Mouse (Mus musculus) liver, adult 2 months (tissue): Measurements from ENCODE around the gene Polr2m. TPM values are rescaled to one million over a fixed set of nuclear protein-coding genes. Genes with fewer than 3 reads are reported as not detected.
"Not testable (repeated sequence)": the region's sequence is repeated elsewhere in the genome, so short reads cannot be mapped to it uniquely, and the experiment has no call there.

ENCODE experiments used
- DNase-seq: peaks from one replicate; pipeline ENCODE4 v3.0.0-alpha.2; 2011; ENCODE audit warnings: low read depth, low spot score; ENCODE audit errors: extremely low read depth
- H3K27ac ChIP-seq: fragments of 200-500 bp; replicated peaks from 2 replicates; pipeline ENCODE4 v1.5.1; 2012; ENCODE audit warnings: low read depth, mild to moderate bottlenecking, control low read depth, inconsistent platforms, low read length; ENCODE audit not compliant: insufficient read depth
- H3K27me3 ChIP-seq: fragments of 200-500 bp; 2 replicates; pipeline ENCODE4 v1.6.1; 2012; ENCODE audit warnings: mild to moderate bottlenecking, moderate library complexity, low read length, inconsistent platforms; ENCODE audit not compliant: control insufficient read depth, insufficient read depth
- H3K36me3 ChIP-seq: fragments of 200-500 bp; 2 replicates; pipeline ENCODE4 v1.6.1; 2012; ENCODE audit warnings: low read length, inconsistent platforms; ENCODE audit not compliant: control insufficient read depth, insufficient read depth
- H3K4me1 ChIP-seq: fragments of 200-500 bp; 2 replicates; pipeline ENCODE4 v1.6.1; 2011; ENCODE audit warnings: low read length; ENCODE audit not compliant: control insufficient read depth, insufficient read depth
- H3K4me3 ChIP-seq: fragments of 200-500 bp; 2 replicates; pipeline ENCODE4 v1.5.1; 2011; ENCODE audit warnings: low read depth, mild to moderate bottlenecking, control low read depth, low read length, moderate library complexity; ENCODE audit not compliant: insufficient read depth
- H3K79me2 ChIP-seq: fragments of 200-500 bp; 2 replicates; pipeline ENCODE4 v1.6.1; 2012; ENCODE audit warnings: inconsistent platforms, mild to moderate bottlenecking, low read length, moderate library complexity; ENCODE audit not compliant: control insufficient read depth, insufficient read depth
- H3K9ac ChIP-seq: fragments of 200-500 bp; 2 replicates; pipeline ENCODE4 v1.6.1; 2012; ENCODE audit warnings: low read depth, mild to moderate bottlenecking, control low read depth, inconsistent platforms, low read length
- CTCF ChIP-seq: fragments of 200-500 bp; IDR thresholded peaks from 2 replicates; pipeline ENCODE4 v1.5.1; 2011; ENCODE audit warnings: low read depth, low read length, control low read depth
- POLR2A ChIP-seq: fragments of 200-500 bp; IDR thresholded peaks from 2 replicates; pipeline ENCODE4 v1.6.1; 2011; ENCODE audit warnings: low read length, control low read depth; ENCODE audit not compliant: insufficient read depth; ENCODE audit errors: extremely low read depth
- WGBS: fragments of 180-500 bp; shearing (Covaris S2); methylation state at CpG from one replicate; pipeline ENCODE4 v1.1.7; 2018; 5-methylcytosine and 5-hydroxymethylcytosine counted together
- polyA plus RNA-seq: library from polyadenylated mRNA; depleted of rRNA; stranded (reverse); fragments of >200 nt; gene quantifications from 2 replicates; pipeline ENCODE4 v1.2.3, GENCODE M21; 2012
- total RNA-seq: library from RNA; depleted of rRNA; stranded (reverse); fragments of >200 nt; gene quantifications from 2 replicates; pipeline ENCODE4 v1.2.3, GENCODE M21; 2014

Gene Polr2m
- total and polyA plus RNA-seq, 2 experiments = 52.3 to 200 TPM

DNA sequence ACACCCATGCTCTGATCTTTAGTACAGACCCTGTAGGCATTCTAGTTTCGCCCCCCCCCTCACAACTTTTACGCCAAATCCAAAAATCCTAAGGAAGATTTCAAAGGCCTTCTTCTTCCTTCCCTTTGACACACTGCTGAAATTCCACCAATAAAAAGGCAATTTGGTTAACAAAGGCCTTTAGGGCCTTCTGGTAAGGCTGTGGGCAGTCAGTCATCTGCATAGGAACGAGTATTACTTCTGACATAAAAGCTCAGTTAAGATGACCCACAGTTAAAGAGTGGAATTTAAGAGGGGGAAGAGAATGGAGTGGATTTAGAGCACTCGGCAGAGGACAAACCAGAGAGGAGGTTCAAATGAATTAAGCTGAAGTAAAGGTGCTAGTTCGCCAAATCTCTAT is 8.0 kb upstream of the Polr2m start:
- Histone ChIP-seq H3K27ac (no peak overlapping the region), H3K27me3 (no peaks in the 10 kb centered on the region), H3K36me3 (no peaks in the 10 kb centered on the region), H3K79me2 (no peaks in the 10 kb centered on the region), H3K4me3 (no peak overlapping the region), H3K9ac (no peak overlapping the region), H3K4me1 (no peaks in the 10 kb centered on the region)
- TF ChIP-seq CTCF = no peak
- TF ChIP-seq POLR2A = no peak
- no peak for DNase-seq
- whole genome bisulfite sequencing = 96% methylated on average over 5 of the region's 5 CpGs

DNA sequence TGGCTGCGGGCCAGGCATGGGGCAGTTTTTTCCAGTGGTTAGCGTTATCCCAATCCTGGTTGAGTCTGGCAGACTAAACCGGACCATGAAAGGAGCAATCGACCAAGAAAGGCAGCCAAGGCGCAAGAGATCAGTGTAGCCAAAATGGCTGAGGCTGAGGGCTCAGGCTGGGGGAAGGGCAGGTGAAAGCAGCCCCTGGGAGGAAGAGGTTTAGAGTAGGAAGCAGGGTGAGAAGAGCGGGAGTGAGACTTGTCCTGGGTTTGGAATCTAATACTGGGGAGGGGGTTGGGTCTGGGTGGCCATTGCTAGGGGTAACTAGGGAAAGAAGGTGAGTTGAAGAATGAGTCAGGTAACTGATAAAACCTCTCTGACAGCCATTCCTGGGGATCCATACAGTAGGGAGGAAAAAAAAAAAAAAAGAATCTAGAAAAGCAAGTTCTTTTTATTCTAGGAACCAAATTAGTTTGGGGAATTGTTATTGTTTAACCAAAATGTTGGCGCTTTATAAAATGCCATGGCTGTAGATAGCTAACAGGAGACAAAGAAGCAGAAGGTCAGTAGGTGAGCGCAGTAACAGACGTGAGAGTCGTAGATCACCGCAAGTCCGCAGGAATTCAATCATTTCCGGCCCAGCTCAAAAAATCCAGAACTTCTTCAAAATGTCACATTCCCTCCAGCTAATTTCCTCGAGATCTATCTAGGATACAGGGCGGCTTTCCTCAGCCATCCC is 6.7 kb upstream of the Polr2m start:
- Histone ChIP-seq H3K4me3 (no peak overlapping the region), H3K9ac (no peak overlapping the region), H3K79me2 (no peaks in the 10 kb centered on the region), H3K36me3 (no peaks in the 10 kb centered on the region), H3K27ac (no peak overlapping the region), H3K4me1 (no peaks in the 10 kb centered on the region), H3K27me3 (no peaks in the 10 kb centered on the region)
- DNase-seq = no peak
- WGBS = 74% methylated on average over 15 of the region's 15 CpGs
- TF ChIP-seq CTCF (no peak), POLR2A (no peak)

DNA sequence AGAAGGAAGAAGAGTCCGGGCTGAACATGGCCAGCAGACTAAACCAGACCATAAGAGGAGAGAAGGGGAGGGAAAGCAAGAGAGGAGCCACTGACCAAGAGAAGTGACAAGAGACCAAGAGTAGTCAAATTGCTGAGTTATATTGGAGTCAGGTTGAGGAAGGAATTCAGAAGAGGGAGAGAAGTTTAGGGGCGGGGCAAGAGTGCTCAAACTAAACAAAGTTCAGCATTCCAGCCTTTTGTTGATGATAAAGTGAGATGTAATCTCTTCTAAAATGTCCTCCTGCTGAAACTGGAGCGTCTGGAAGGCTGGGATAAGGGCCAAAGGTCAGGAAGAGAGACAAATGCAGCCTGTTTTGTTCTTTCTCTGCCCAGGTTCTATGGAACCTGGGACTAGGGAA is 4.3 kb upstream of the Polr2m start:
- no peaks in the 10 kb centered on the region for H3K36me3 ChIP-seq
- no peak for DNase-seq
- no peak overlapping the region for H3K9ac ChIP-seq
- H3K27me3 ChIP-seq = no peaks in the 10 kb centered on the region
- no peak overlapping the region for H3K27ac ChIP-seq
- TF ChIP-seq CTCF (no peak), POLR2A (no peak)
- WGBS = 72% methylated on average over 3 of the region's 3 CpGs
- no peak overlapping the region for H3K4me3 ChIP-seq
- H3K79me2 ChIP-seq = peaks cover 5% of the 10 kb centered on the region; the same call in 1 of the 2 replicates
- no peaks in the 10 kb centered on the region; the same call in 1 of the 2 replicates for H3K4me1 ChIP-seq

DNA sequence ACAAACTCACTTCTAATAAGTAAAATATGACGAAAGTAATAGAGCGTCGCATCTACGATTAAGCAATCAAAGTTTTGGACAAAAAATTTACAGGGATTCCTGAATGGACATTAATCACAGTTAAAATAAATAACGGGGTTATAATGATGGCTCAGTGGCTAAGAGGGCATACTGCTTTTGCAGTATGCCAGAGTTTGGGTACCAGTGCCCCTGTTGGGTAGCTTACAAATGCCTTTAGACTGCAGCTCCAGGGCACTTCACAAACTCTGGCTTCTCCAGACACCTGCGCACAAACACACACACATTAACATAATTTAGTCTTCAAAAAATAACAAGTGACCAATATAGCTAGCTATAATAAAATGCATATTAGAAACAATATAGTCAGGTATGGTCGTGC is 392 bp upstream of the Polr2m start:
- no peak for DNase-seq
- TF ChIP-seq CTCF = no peak
- no peak for TF ChIP-seq POLR2A
- Histone ChIP-seq H3K79me2 (peaks cover 13% of the 10 kb centered on the region; the same call in 1 of the 2 replicates), H3K9ac (no peak overlapping the region), H3K27me3 (no peaks in the 10 kb centered on the region), H3K4me1 (peaks cover 3% of the 10 kb centered on the region), H3K36me3 (peaks cover 25% of the 10 kb centered on the region), H3K27ac (no peak overlapping the region), H3K4me3 (peak overlapping the region; percentile 97; the same call in 1 of the 2 replicates)
- 44% methylated on average over 7 of the region's 7 CpGs for WGBS

DNA sequence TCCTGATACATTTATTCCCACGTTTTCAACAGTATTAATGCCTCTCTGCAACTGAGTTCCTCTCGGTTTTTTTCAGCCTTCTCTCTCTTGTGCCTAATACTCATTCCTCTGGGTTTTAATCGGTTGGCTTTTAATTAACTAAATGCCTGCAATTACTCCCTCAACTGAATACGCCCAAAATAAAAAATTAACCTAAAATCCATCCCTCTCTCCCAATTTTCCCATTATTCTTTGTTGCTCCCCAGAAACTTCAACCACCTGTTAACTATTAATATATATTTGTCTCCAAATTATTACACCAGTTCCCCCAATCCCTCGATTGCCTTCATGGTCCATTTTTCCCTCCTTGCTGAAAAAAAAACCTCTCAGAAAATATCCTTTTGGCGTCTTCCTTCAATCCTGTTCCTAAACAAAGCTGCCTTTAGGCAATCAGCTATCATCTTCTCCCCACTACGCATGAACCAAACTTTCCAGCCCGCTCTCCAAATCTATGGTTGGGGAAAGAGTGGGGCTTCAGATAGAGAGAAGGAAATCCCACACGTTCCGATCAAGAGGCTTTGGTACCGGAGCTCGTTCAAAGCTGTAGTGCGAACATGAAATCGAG is 762 bp downstream of the Polr2m start:
- peak; percentile 82 for DNase-seq
- no peak for TF ChIP-seq CTCF
- TF ChIP-seq POLR2A = no peak

DNA sequence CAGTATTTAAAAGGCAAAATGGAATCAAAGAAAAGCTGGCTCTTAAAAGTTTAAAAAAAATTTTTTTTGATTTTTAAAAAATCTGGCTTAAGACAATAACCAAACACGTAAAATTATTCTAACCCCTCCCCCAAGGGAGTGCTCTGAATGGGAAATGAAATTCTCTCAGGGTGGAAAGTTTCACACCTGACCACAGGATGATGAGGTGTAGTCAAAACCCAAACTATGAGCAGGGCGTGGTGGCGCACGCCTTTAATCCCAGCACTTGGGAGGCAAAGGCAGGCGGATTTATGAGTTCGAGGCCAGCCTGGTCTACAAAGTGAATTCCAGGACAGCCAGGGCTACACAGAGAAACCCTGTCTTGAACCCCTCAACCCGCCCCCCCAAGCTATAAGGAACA is 1.9 kb downstream of the Polr2m start:
- H3K9ac ChIP-seq, H3K27me3 ChIP-seq, H3K4me1 ChIP-seq, DNase-seq, H3K4me3 ChIP-seq, H3K27ac ChIP-seq: not testable (repeated sequence)
- H3K79me2 ChIP-seq = peaks cover 13% of the 10 kb centered on the region; the same call in 1 of the 2 replicates
- WGBS = 91% methylated on average over 7 of the region's 7 CpGs
- peaks cover 47% of the 10 kb centered on the region for H3K36me3 ChIP-seq

More for the DNA sequence above, 762 bp downstream of the Polr2m start:
- WGBS = under 1% methylated on average over 14 of the region's 14 CpGs
- H3K79me2 ChIP-seq = peaks cover 13% of the 10 kb centered on the region; the same call in 1 of the 2 replicates
- peak overlapping the region; percentile 100 for H3K27ac ChIP-seq
- peaks cover 3% of the 10 kb centered on the region for H3K4me1 ChIP-seq
- peaks cover 36% of the 10 kb centered on the region for H3K36me3 ChIP-seq
- H3K4me3 ChIP-seq = peak overlapping the region; percentile 97
- no peaks in the 10 kb centered on the region for H3K27me3 ChIP-seq
- H3K9ac ChIP-seq = peak overlapping the region; percentile 99
